Mouse (Mus musculus) forebrain, embryonic 10.5 days (tissue): ENCODE measurements around the gene Lemd2. TPM values are rescaled to one million over a fixed set of nuclear protein-coding genes. Genes with fewer than 3 reads are reported as not detected.
"Not testable (repeated sequence)": the region's sequence is repeated elsewhere in the genome, so short reads cannot be mapped to it uniquely, and the experiment has no call there.

Experiments
- DNase-seq: peaks from one replicate; pipeline ENCODE4 v3.0.0-alpha.2; 2017; ENCODE audit warnings: low spot score; ENCODE audit errors: extremely low spot score
- H3K27ac ChIP-seq: fragments of 300-500 bp; sonication (generic); 2 replicates; pipeline ENCODE4 v1.5.1; 2016; ENCODE audit warnings: mild to moderate bottlenecking
- H3K27me3 ChIP-seq: fragments of 300-500 bp; sonication (generic); 2 replicates; pipeline ENCODE4 v1.6.1; 2016; ENCODE audit warnings: mild to moderate bottlenecking; ENCODE audit not compliant: poor library complexity, severe bottlenecking
- H3K36me3 ChIP-seq: fragments of 300-500 bp; sonication (generic); replicated peaks from 2 replicates; pipeline ENCODE4 v1.6.1; 2016; ENCODE audit warnings: mild to moderate bottlenecking, moderate library complexity
- H3K4me1 ChIP-seq: fragments of 300-500 bp; sonication (generic); 2 replicates; pipeline ENCODE4 v1.6.1; 2016
- H3K4me3 ChIP-seq: fragments of 300-500 bp; sonication (generic); 2 replicates; pipeline ENCODE4 v1.5.1; 2016; ENCODE audit warnings: mild to moderate bottlenecking, moderate library complexity
- H3K9me3 ChIP-seq: fragments of 300-500 bp; sonication (generic); 2 replicates; pipeline ENCODE4 v1.6.1; 2016; ENCODE audit warnings: mild to moderate bottlenecking, moderate library complexity
- WGBS: fragments of 180-500 bp; shearing (Covaris S2); methylation state at CpG from one replicate; pipeline ENCODE4 v1.1.7; 2016; 5-methylcytosine and 5-hydroxymethylcytosine counted together
- polyA plus RNA-seq: library from polyadenylated mRNA; unstranded; fragments of >200 nt; fragmentation: Nextera tagmentation; extraction: Ambion mirVana; gene quantifications from 2 replicates; pipeline ENCODE4 v1.2.1, GENCODE M21; 2016

Lemd2 gene
- polyA plus RNA-seq, 1 experiment from 2014 or later, result 14.8 TPM

DNA sequence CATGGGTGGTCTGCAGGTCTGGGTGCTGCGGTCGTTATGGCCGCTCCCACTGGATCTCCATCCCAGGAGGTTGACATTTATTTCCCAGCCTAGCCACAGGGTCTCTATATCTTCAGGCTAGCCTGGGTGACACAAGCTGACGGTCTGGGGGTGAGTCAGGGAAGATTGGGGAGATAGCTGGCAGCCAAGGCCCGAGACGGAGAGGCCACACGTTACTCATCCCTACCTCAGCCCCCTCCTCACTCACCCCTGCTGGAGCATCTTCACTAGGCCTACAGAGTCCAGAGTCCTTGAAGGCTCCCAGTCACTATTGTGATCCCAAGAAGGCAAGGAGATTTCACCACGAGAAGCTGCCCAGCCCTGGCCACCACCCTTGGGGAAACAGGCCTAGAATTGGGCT, 33.5 kb upstream of the Lemd2 start:
- Histone ChIP-seq H3K27ac (no peak overlapping the region), H3K4me3 (no peak overlapping the region), H3K4me1 (peaks cover 29% of the 10 kb centered on the region), H3K27me3 (0 out of 2 replicates have a peak, but pooled peaks cover 9% of the 10 kb centered on the region), H3K36me3 (no peaks in the 10 kb centered on the region), H3K9me3 (no peaks in the 10 kb centered on the region)
- DNase-seq, result no peak
- 86% methylated on average over 8 of the region's 8 CpGs for WGBS

DNA sequence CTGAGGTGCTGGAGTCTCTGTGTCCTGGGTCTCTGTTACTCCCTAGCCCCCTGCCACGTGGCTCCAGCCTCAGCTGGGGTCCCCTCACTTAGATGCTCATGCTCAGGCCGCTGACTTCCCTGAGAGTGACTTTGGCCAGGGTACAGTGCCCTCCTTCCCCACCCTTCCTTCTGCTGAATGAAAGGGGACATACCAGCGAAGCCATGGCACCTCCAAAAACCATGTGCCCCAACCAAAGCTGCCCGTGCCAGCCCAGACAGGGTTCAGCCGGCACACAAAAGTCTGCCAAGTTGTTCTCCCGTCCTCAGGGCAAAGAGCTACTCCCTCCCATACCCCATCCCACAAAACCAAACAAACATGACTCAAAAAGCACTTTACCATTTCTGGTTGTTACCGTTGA, 29.0 kb upstream of the Lemd2 start:
- H3K4me1 ChIP-seq, result peaks cover 21% of the 10 kb centered on the region
- H3K27ac ChIP-seq, result no peak overlapping the region
- no peak for DNase-seq
- H3K9me3 ChIP-seq, result no peaks in the 10 kb centered on the region
- 80% methylated on average over 7 of the region's 7 CpGs for WGBS
- H3K4me3 ChIP-seq, result no peak overlapping the region
- peaks cover 13% of the 10 kb centered on the region for H3K27me3 ChIP-seq
- no peaks in the 10 kb centered on the region for H3K36me3 ChIP-seq

DNA sequence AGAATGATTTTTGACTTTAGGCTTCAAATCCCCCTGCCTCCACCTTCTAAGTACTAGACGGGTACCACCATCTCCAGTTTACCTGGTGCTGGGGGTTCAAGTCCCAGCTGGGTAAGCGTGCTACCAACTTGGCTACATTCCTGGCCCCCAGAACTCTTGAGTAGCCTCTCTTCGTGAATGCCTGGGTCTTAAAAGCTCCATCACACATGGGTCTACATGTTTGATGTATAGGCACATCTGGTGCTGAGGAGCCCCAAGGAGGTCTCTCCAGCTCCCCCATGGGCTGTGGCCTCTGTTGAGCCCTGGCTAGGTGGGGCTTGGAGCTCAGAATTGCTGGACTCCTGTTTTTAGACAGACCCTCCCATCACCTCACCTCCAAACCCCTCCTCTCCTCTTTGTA, 27.9 kb upstream of the Lemd2 start:
- Histone ChIP-seq H3K4me3 (no peak overlapping the region), H3K36me3 (no peaks in the 10 kb centered on the region), H3K9me3 (no peaks in the 10 kb centered on the region), H3K27me3 (peaks cover 18% of the 10 kb centered on the region), H3K27ac (no peak overlapping the region), H3K4me1 (peaks cover 25% of the 10 kb centered on the region)
- 87% methylated on average over 3 of the region's 3 CpGs for WGBS
- no peak for DNase-seq

DNA sequence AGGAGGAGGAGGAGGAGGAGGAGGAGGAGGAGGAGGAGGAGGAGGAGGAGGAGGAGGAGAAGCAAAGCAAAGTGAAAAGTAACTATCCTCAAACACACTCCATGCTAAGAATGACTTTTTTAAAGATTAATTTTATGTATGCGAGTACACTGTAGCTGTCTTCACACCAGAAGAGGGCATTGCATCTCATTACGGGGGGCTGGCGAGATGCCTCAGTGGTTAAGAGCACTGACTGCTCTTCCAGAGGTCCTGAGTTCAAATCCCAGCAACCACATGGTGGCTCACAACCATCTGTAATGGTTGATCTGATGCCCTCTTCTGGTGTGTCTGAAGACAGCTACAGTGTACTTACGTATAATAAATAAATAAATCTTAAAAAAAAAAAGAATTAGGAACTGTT, 27.3 kb upstream of the Lemd2 start:
- Histone ChIP-seq H3K27me3 (peaks cover 21% of the 10 kb centered on the region), H3K4me1 (peaks cover 28% of the 10 kb centered on the region)
- not testable (repeated sequence) for H3K36me3 ChIP-seq, DNase-seq, H3K4me3 ChIP-seq, H3K9me3 ChIP-seq, H3K27ac ChIP-seq
- WGBS, result 95% methylated on average over 4 of the region's 4 CpGs

- H3K27me3 ChIP-seq, result peaks cover 21% of the 10 kb centered on the region
- H3K36me3 ChIP-seq, result no peaks in the 10 kb centered on the region
- H3K4me3 ChIP-seq, result no peak overlapping the region
- H3K4me1 ChIP-seq, result peaks cover 30% of the 10 kb centered on the region
- DNase-seq, result no peak
- WGBS, result 74% methylated on average over 6 of the region's 6 CpGs
- H3K27ac ChIP-seq, result no peak overlapping the region
- H3K9me3 ChIP-seq, result no peaks in the 10 kb centered on the region
Measured at GRCm38 (mm10) chr17:27231146-27231503, 26.9 kb upstream of the Lemd2 start.

DNA sequence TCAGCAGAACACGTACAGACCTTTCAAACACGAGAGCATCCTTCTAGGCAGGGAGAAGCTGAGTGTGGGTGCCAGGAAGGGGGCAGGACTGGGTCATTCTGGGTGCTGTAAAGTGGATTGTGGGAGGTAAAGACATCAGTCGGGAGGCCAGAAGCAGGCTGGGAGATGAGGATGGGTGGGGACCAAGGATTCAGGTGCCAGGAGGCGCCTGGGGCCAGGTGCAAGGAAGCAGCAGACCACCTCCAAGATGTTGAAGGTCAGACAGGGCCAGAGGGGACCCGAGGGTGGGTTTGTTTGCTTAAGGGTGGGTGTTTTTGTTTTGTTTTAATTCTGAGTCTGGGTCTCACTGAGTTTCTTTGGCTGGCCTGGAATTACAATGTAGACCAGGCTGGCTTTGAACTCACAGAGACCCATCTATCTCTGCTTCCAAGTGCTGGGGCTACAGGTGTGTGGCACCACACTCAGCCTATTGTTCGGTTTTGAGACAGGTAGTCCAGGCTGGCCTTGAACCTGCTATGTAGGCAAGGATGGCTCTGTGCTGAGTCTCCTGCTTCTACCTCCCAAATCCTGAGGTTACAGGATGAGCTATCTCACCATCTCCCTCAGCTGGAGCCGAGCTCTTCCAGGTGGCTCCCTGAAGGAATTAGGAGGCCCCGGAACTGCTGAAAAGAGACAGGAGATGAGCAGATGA, 26.3 kb upstream of the Lemd2 start:
- H3K9me3 ChIP-seq, result no peaks in the 10 kb centered on the region
- 55% methylated on average over 8 of the region's 8 CpGs for WGBS
- peaks cover 21% of the 10 kb centered on the region for H3K27me3 ChIP-seq
- no peak for DNase-seq
- H3K4me1 ChIP-seq, result peaks cover 33% of the 10 kb centered on the region
- H3K4me3 ChIP-seq, result no peak overlapping the region
- H3K27ac ChIP-seq, result no peak overlapping the region
- H3K36me3 ChIP-seq, result no peaks in the 10 kb centered on the region

GRCm38 (mm10) chr17:27229710-27230454, 25.6 kb upstream of the Lemd2 start:
- H3K27ac ChIP-seq, result no peak overlapping the region
- no peaks in the 10 kb centered on the region for H3K9me3 ChIP-seq
- 21% methylated on average over 14 of the region's 14 CpGs for WGBS
- H3K36me3 ChIP-seq, result no peaks in the 10 kb centered on the region
- no peak overlapping the region for H3K4me3 ChIP-seq
- peaks cover 21% of the 10 kb centered on the region for H3K27me3 ChIP-seq
- H3K4me1 ChIP-seq, result peaks cover 33% of the 10 kb centered on the region
- DNase-seq, result no peak

DNA sequence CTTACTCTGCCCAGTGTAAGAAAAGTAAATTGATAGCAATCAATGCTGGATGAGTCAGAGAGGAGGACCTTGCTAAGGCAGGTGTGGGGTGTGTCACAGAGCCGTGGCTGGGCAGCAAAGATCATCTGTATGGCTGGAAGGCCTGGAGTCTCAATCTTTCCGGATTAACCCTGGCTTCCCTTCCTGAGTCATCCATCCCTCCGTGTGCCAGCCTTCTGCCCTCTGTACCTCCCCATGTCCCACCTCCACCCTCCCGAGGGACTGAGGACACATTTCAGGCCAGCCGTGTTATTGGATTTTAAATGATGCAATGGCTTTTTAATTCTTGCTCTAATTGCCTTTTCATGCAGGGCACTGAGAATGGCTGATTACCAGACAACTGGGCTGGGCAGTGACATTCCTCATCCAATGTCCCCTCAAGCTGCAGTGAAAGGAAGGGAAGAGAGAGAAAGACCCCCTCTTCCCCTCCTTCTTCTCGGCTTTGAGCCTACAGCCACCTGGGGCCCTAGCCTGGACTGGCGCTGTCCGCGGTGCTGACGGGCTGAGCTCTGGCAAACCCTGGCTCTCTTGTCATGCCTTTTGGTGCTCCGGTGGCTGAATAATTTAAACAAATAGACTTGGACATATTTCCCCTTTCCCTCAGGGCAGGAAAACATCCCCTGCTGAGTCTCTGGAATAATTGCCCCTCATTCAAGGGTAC, 24.1 kb upstream of the Lemd2 start:
- Histone ChIP-seq H3K4me1 (peaks cover 33% of the 10 kb centered on the region), H3K36me3 (no peaks in the 10 kb centered on the region), H3K27me3 (peaks cover 21% of the 10 kb centered on the region), H3K9me3 (no peaks in the 10 kb centered on the region), H3K4me3 (no peak overlapping the region), H3K27ac (no peak overlapping the region)
- 25% methylated on average over 11 of the region's 11 CpGs for WGBS
- peak; percentile 65 for DNase-seq

DNA sequence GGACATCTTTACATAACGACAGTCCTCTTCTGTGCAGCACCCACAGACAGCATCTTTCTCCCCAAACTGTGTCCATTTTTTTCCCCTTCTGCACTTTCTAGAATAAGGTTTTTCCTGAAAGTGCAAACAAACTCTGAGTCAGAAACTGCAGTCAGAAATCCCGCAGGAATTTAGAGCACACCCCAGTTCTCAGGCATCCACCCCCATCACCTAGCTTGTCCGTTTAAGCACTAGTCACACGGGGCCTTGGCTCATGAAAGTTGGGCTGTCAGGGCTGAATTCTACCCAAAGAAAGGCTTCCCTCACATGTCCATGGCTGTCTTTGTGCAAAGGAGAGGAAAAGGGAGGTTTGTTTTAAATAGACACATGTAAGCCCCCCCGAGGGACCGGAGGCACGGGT, 23.0 kb upstream of the Lemd2 start:
- no peaks in the 10 kb centered on the region for H3K36me3 ChIP-seq
- peaks cover 7% of the 10 kb centered on the region; the same call in 1 of the 2 replicates for H3K9me3 ChIP-seq
- H3K27me3 ChIP-seq, result peaks cover 21% of the 10 kb centered on the region
- 67% methylated on average over 7 of the region's 7 CpGs for WGBS
- H3K4me1 ChIP-seq, result peaks cover 33% of the 10 kb centered on the region
- no peak overlapping the region for H3K4me3 ChIP-seq
- H3K27ac ChIP-seq, result no peak overlapping the region
- no peak for DNase-seq

DNA sequence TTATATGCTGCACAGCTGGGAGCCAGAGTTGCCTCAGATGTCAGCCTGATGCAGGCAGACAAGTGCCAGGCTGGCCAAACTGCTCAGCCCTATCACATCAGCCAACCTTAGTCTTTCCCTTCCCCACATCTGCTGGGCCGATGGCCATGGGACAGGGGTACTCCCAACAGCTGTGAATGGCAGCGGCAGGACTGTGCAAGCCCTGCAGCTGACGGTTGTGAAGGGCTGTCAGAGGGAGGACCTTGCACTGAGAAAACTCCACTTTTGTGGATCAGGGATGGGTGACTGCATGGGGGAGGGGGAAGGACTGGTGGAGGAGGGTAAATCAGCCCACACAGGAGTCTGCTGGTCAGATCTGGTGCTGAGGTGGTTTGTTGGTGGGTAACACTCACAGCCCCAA, 22.4 kb upstream of the Lemd2 start:
- Histone ChIP-seq H3K4me1 (peaks cover 33% of the 10 kb centered on the region), H3K27ac (no peak overlapping the region), H3K4me3 (no peak overlapping the region), H3K36me3 (no peaks in the 10 kb centered on the region), H3K9me3 (peaks cover 7% of the 10 kb centered on the region; the same call in 1 of the 2 replicates), H3K27me3 (peaks cover 21% of the 10 kb centered on the region)
- DNase-seq, result no peak
- WGBS, result 48% methylated on average over 3 of the region's 3 CpGs

DNA sequence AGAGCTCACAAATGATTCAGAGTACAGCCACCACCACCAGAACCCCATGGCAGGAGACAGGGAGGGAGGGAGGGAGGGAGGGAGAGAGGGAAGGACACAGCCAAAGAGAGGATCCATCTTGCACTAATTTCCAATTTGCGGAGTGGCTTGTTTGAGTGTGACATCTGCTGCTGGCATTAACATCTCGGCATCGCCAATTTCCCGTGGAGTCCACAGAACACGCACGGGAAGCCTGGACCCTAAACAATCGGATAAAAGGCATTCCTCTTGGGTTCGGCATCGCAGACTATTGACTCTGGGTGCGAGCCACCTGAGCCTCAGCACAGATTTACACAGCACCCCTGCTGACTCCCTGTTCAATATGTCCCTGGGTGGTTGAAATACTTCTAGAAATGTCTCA, 21.5 kb upstream of the Lemd2 start:
- no peak overlapping the region for H3K27ac ChIP-seq
- peaks cover 21% of the 10 kb centered on the region for H3K27me3 ChIP-seq
- peaks cover 33% of the 10 kb centered on the region for H3K4me1 ChIP-seq
- peaks cover 7% of the 10 kb centered on the region; the same call in 1 of the 2 replicates for H3K9me3 ChIP-seq
- 67% methylated on average over 10 of the region's 10 CpGs for WGBS
- no peaks in the 10 kb centered on the region for H3K36me3 ChIP-seq
- H3K4me3 ChIP-seq, result no peak overlapping the region
- no peak for DNase-seq

GRCm38 (mm10) chr17:27223821-27224220, 19.6 kb upstream of the Lemd2 start:
- peaks cover 7% of the 10 kb centered on the region; the same call in 1 of the 2 replicates for H3K9me3 ChIP-seq
- WGBS, result 90% methylated on average over 6 of the region's 6 CpGs
- no peak for DNase-seq
- no peak overlapping the region for H3K27ac ChIP-seq
- H3K4me1 ChIP-seq, result peaks cover 25% of the 10 kb centered on the region
- no peaks in the 10 kb centered on the region for H3K36me3 ChIP-seq
- H3K27me3 ChIP-seq, result peaks cover 11% of the 10 kb centered on the region; the same call in 1 of the 2 replicates
- no peak overlapping the region for H3K4me3 ChIP-seq

- Histone ChIP-seq H3K4me3 (no peak overlapping the region), H3K36me3 (no peaks in the 10 kb centered on the region), H3K27ac (no peak overlapping the region), H3K9me3 (peaks cover 7% of the 10 kb centered on the region; the same call in 1 of the 2 replicates), H3K27me3 (no peaks in the 10 kb centered on the region), H3K4me1 (peaks cover 22% of the 10 kb centered on the region)
- 93% methylated on average over 16 of the region's 16 CpGs for WGBS
- no peak for DNase-seq
Measured at GRCm38 (mm10) chr17:27221562-27221961, 17.3 kb upstream of the Lemd2 start.
